Mouse (Mus musculus) lung, embryonic 15.5 days (tissue): ENCODE data around the gene Trmt2a. TPM values are rescaled to one million over a fixed set of nuclear protein-coding genes. Genes with fewer than 3 reads are reported as not detected.

Source experiments
- ATAC-seq: fragments of 200-750 bp; cut with Nextera tagmentation; 2 replicates; pipeline ENCODE4 v1.8.0; 2017; ENCODE audit warnings: moderate number of reproducible peaks, borderline replicate concordance; ENCODE audit not compliant: low FRiP score, low TSS enrichment; ENCODE audit errors: extremely low read depth
- H3K27ac ChIP-seq: fragments of 300-500 bp; sonication (generic); 2 replicates; pipeline ENCODE4 v1.5.1; 2015; ENCODE audit warnings: moderate library complexity, mild to moderate bottlenecking, inconsistent platforms
- H3K27me3 ChIP-seq: fragments of 300-500 bp; sonication (generic); 2 replicates; pipeline ENCODE4 v1.6.1; 2015; ENCODE audit warnings: inconsistent platforms
- H3K36me3 ChIP-seq: fragments of 300-500 bp; sonication (generic); 2 replicates; pipeline ENCODE4 v1.6.1; 2015; ENCODE audit warnings: inconsistent platforms
- H3K4me1 ChIP-seq: fragments of 300-500 bp; sonication (generic); 2 replicates; pipeline ENCODE4 v1.6.1; 2015; ENCODE audit warnings: inconsistent platforms
- H3K4me2 ChIP-seq: fragments of 300-500 bp; sonication (generic); 2 replicates; pipeline ENCODE4 v1.6.1; 2015; ENCODE audit warnings: inconsistent platforms, mild to moderate bottlenecking, moderate library complexity
- H3K4me3 ChIP-seq: fragments of 300-500 bp; sonication (generic); 2 replicates; pipeline ENCODE4 v1.5.1; 2015; ENCODE audit warnings: mild to moderate bottlenecking, inconsistent platforms
- H3K9ac ChIP-seq: fragments of 300-500 bp; sonication (generic); 2 replicates; pipeline ENCODE4 v1.6.1; 2015; ENCODE audit warnings: inconsistent platforms
- H3K9me3 ChIP-seq: fragments of 300-500 bp; sonication (generic); 2 replicates; pipeline ENCODE4 v1.6.1; 2016; ENCODE audit warnings: inconsistent platforms
- WGBS: fragments of 180-500 bp; shearing (Covaris S2); methylation state at CpG from one replicate; pipeline ENCODE4 v1.1.7; 2015; 5-methylcytosine and 5-hydroxymethylcytosine counted together
- polyA plus RNA-seq: library from polyadenylated mRNA; unstranded; fragments of >200 nt; fragmentation: Nextera tagmentation; extraction: Ambion mirVana; gene quantifications from 2 replicates; pipeline ENCODE4 v1.2.1, GENCODE M21; 2015

The Trmt2a gene
- polyA plus RNA-seq, 1 experiment from 2014 or later: 106 TPM

- Histone ChIP-seq H3K36me3 (peaks cover 26% of the 10 kb centered on the region), H3K9me3 (no peaks in the 10 kb centered on the region), H3K9ac (no peak overlapping the region), H3K27ac (peak overlapping the region; percentile 29; the same call in 1 of the 2 replicates), H3K4me1 (peaks cover 14% of the 10 kb centered on the region), H3K4me2 (no peak overlapping the region; the same call in 1 of the 2 replicates), H3K27me3 (no peaks in the 10 kb centered on the region), H3K4me3 (no peak overlapping the region)
- WGBS: 22% methylated on average over 8 of the region's 8 CpGs
- peak; percentile 64; the same call in 1 of the 2 replicates for ATAC-seq
Measured at GRCm38 (mm10) chr16:18220001-18220400, 28.5 kb upstream of the Trmt2a start.

- WGBS: 87% methylated on average over 6 of the region's 6 CpGs
- ATAC-seq: no peak
- no peak overlapping the region for H3K4me3 ChIP-seq
Measured at GRCm38 (mm10) chr16:18220856-18221542, 27.5 kb upstream of the Trmt2a start.

GRCm38 (mm10) chr16:18221543-18221898 lies 27.0 kb upstream of the Trmt2a start:
- no peak for ATAC-seq
- H3K4me3 ChIP-seq: no peak overlapping the region
- H3K27ac ChIP-seq: no peak overlapping the region
- H3K36me3 ChIP-seq: peaks cover 41% of the 10 kb centered on the region
- no peaks in the 10 kb centered on the region for H3K9me3 ChIP-seq
- no peaks in the 10 kb centered on the region for H3K27me3 ChIP-seq
- H3K4me2 ChIP-seq: no peak overlapping the region
- H3K4me1 ChIP-seq: peaks cover 14% of the 10 kb centered on the region
- 81% methylated on average over 11 of the region's 11 CpGs for WGBS
- no peak overlapping the region for H3K9ac ChIP-seq

More at GRCm38 (mm10) chr16:18220856-18221542, 27.5 kb upstream of the Trmt2a start:
- Histone ChIP-seq H3K4me1 (peaks cover 14% of the 10 kb centered on the region), H3K9me3 (no peaks in the 10 kb centered on the region), H3K27me3 (no peaks in the 10 kb centered on the region), H3K4me2 (no peak overlapping the region), H3K9ac (no peak overlapping the region), H3K27ac (no peak overlapping the region), H3K36me3 (peaks cover 36% of the 10 kb centered on the region)

GRCm38 (mm10) chr16:18222188-18222587 lies 26.3 kb upstream of the Trmt2a start:
- Histone ChIP-seq H3K4me1 (peaks cover 14% of the 10 kb centered on the region), H3K27ac (no peak overlapping the region), H3K36me3 (peaks cover 46% of the 10 kb centered on the region), H3K4me2 (no peak overlapping the region), H3K9me3 (no peaks in the 10 kb centered on the region), H3K4me3 (no peak overlapping the region), H3K27me3 (no peaks in the 10 kb centered on the region), H3K9ac (no peak overlapping the region)
- no peak for ATAC-seq
- 66% methylated on average over 11 of the region's 11 CpGs for WGBS

- Histone ChIP-seq H3K27ac (no peak overlapping the region), H3K9ac (no peak overlapping the region), H3K27me3 (no peaks in the 10 kb centered on the region), H3K4me1 (0 out of 2 replicates have a peak, but pooled peaks cover 14% of the 10 kb centered on the region), H3K4me2 (no peak overlapping the region), H3K36me3 (peaks cover 60% of the 10 kb centered on the region), H3K9me3 (no peaks in the 10 kb centered on the region), H3K4me3 (no peak overlapping the region)
- 87% methylated on average over 13 of the region's 13 CpGs for WGBS
- no peak for ATAC-seq
Measured at GRCm38 (mm10) chr16:18227187-18227586, 21.3 kb upstream of the Trmt2a start.

- H3K9ac ChIP-seq: no peak overlapping the region
- WGBS: 91% methylated on average over 20 of the region's 20 CpGs
- H3K9me3 ChIP-seq: no peaks in the 10 kb centered on the region
- no peak for ATAC-seq
- H3K4me2 ChIP-seq: no peak overlapping the region
- H3K4me1 ChIP-seq: 0 out of 2 replicates have a peak, but pooled peaks cover 14% of the 10 kb centered on the region
- no peaks in the 10 kb centered on the region for H3K27me3 ChIP-seq
- peaks cover 54% of the 10 kb centered on the region for H3K36me3 ChIP-seq
- H3K27ac ChIP-seq: no peak overlapping the region
- H3K4me3 ChIP-seq: no peak overlapping the region
Measured at GRCm38 (mm10) chr16:18227897-18228422, 20.5 kb upstream of the Trmt2a start.

- Histone ChIP-seq H3K4me1 (peaks cover 22% of the 10 kb centered on the region), H3K9me3 (no peaks in the 10 kb centered on the region), H3K27me3 (no peaks in the 10 kb centered on the region), H3K36me3 (peaks cover 45% of the 10 kb centered on the region), H3K4me3 (no peak overlapping the region), H3K27ac (no peak overlapping the region), H3K4me2 (no peak overlapping the region), H3K9ac (no peak overlapping the region)
- 90% methylated on average over 4 of the region's 4 CpGs for WGBS
- no peak for ATAC-seq
Measured at GRCm38 (mm10) chr16:18228856-18229255, 19.6 kb upstream of the Trmt2a start.

GRCm38 (mm10) chr16:18229622-18230021 lies 18.9 kb upstream of the Trmt2a start:
- H3K4me1 ChIP-seq: peaks cover 28% of the 10 kb centered on the region
- no peaks in the 10 kb centered on the region for H3K27me3 ChIP-seq
- H3K9ac ChIP-seq: no peak overlapping the region
- no peak overlapping the region for H3K27ac ChIP-seq
- H3K4me3 ChIP-seq: no peak overlapping the region
- no peaks in the 10 kb centered on the region for H3K9me3 ChIP-seq
- H3K4me2 ChIP-seq: no peak overlapping the region
- ATAC-seq: no peak
- WGBS: 58% methylated on average over 11 of the region's 11 CpGs
- H3K36me3 ChIP-seq: peaks cover 38% of the 10 kb centered on the region

- ATAC-seq: no peak
- Histone ChIP-seq H3K4me2 (no peak overlapping the region), H3K27me3 (no peaks in the 10 kb centered on the region), H3K4me1 (peaks cover 28% of the 10 kb centered on the region), H3K27ac (no peak overlapping the region), H3K4me3 (no peak overlapping the region), H3K9me3 (no peaks in the 10 kb centered on the region), H3K9ac (no peak overlapping the region), H3K36me3 (peaks cover 28% of the 10 kb centered on the region)
- whole genome bisulfite sequencing: 76% methylated on average over 6 of the region's 6 CpGs
Measured at GRCm38 (mm10) chr16:18230617-18231016, 17.9 kb upstream of the Trmt2a start.

GRCm38 (mm10) chr16:18231047-18231446 lies 17.4 kb upstream of the Trmt2a start:
- Histone ChIP-seq H3K27ac (no peak overlapping the region), H3K4me1 (peaks cover 31% of the 10 kb centered on the region), H3K9me3 (no peaks in the 10 kb centered on the region), H3K9ac (no peak overlapping the region), H3K36me3 (peaks cover 24% of the 10 kb centered on the region), H3K4me2 (no peak overlapping the region), H3K27me3 (no peaks in the 10 kb centered on the region), H3K4me3 (no peak overlapping the region)
- no peak for ATAC-seq
- WGBS: 77% methylated on average over 3 of the region's 3 CpGs

GRCm38 (mm10) chr16:18231451-18231850 lies 17.0 kb upstream of the Trmt2a start:
- H3K4me3 ChIP-seq: no peak overlapping the region
- H3K9ac ChIP-seq: no peak overlapping the region
- no peak overlapping the region for H3K27ac ChIP-seq
- H3K36me3 ChIP-seq: peaks cover 20% of the 10 kb centered on the region
- H3K4me2 ChIP-seq: no peak overlapping the region
- H3K4me1 ChIP-seq: peaks cover 35% of the 10 kb centered on the region
- no peaks in the 10 kb centered on the region for H3K27me3 ChIP-seq
- ATAC-seq: no peak
- no peaks in the 10 kb centered on the region for H3K9me3 ChIP-seq
- WGBS: 68% methylated on average over 4 of the region's 4 CpGs

GRCm38 (mm10) chr16:18233451-18233850 lies 15.0 kb upstream of the Trmt2a start:
- no peaks in the 10 kb centered on the region for H3K9me3 ChIP-seq
- H3K27ac ChIP-seq: no peak overlapping the region
- no peak for ATAC-seq
- H3K9ac ChIP-seq: peak overlapping the region; percentile 74
- H3K27me3 ChIP-seq: no peaks in the 10 kb centered on the region
- H3K36me3 ChIP-seq: peaks cover 9% of the 10 kb centered on the region
- peak overlapping the region; percentile 81 for H3K4me2 ChIP-seq
- 0 out of 2 replicates have a peak overlapping the region, but pooled peaks have one; percentile 4 for H3K4me3 ChIP-seq
- 20% methylated on average over 1 of the region's 1 CpGs for WGBS
- H3K4me1 ChIP-seq: peaks cover 37% of the 10 kb centered on the region
